Mouse (Mus musculus): ENCODE data around the gene Ccnj. TPM values are rescaled to one million over a fixed set of nuclear protein-coding genes. Genes with fewer than 3 reads are reported as not detected.

Ccnj gene
- 2.4 and 4.9 TPM in 2 replicates for polyA plus RNA-seq (2012; rRNA removed; ENCODE audit: low replicate concordance)

DNA sequence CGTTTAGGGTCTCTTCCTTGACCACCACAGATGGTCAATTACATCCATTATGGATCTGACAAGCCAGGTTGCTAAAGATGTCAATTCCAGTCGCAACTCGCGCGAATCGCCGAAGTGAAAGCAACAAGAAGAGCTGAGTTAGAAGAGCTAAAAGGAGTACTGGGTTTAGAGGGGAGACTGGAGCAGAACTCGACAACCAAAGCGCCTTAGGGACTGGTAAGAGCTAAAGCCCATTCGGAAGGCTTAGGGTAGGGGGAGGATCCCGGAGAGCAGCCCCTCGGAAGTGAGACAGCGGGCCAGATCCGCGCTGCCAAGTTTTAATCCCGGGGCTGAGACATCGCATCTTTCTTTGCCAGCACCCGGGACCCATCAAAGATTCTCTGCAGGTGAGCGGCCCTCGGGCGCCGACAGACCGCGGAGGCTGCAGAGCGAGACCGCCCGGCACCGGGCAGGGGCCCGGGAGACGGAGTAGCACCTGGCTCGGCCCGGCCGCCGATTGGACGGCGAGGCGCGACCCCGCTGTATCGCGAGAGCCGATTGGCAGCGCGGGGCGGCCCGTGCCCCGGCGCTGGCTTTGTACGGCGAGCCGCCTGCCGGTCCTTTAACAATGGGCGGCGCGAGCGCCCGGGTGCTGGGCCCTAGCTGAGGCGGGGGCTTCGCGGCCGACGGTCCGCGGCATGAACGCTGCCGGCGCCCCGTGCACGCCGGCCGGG, at the start of gene Ccnj:
Ccnj (plus strand) TSS at position 577 of the 713 bp plus-strand sequence.

DNA sequence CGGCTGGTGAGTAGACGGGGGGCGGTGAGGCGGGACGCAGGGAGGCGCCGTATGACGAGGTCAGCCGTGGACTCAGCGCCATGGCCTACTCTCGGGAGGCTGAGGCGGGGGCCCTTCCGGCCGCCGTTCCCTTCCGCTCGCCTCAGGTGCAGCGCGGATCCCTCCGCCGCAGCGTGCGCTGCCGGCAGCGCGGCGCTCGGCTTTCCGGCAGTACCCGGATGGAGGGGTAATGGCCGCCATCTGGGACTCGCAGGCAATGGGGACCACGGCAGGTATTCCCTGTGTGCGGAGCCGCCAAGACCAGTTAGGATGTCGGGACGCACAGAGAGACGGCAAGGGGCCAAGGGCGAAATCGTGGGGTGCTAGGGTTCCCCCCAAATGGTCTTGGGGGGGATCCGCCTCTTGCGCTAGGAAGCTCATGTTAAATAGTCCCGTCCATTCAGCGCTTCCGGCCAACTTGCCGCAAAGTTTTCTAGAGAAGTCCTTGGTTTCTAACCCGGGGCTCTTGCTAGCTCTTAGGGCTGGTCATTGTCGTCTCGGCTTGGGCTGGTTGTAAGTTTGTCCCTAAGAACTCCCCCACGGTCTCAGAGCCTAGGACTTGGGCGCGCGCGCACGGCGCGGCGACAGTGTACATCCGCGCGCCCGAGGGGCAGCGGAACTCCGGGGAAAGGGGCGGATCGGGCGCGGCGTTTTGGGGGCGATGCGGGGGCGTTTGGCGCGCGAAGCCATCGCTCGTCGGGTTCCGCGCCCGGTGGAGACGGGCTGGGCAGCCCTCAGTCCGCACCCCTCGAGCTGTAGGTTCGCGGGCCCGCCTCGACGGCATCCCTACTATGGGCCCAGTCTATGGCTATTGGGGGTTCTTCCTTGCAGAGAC, 63.7 kb downstream of the Ccnj start, which contains the start of gene Zfp518a:
Zfp518a (plus strand) TSS at position 187 of the 874 bp plus-strand sequence.

Other genes starting within 250 kb of the Ccnj start
- gene Aldh18a1, start 242.8 kb upstream of the Ccnj start, polyA plus RNA-seq (2012; rRNA removed; ENCODE audit: low replicate concordance), result 63.1 and 70.3 TPM in 2 replicates
- 2.5 and 5.5 TPM in 2 replicates for gene Tctn3, start 219.0 kb upstream of the Ccnj start, polyA plus RNA-seq (2012; rRNA removed; ENCODE audit: low replicate concordance)
- 3.1 and 3.2 TPM in 2 replicates for gene Entpd1, start 218.9 kb upstream of the Ccnj start, polyA plus RNA-seq (2012; rRNA removed; ENCODE audit: low replicate concordance)
- gene Cc2d2b, start 82.5 kb upstream of the Ccnj start, polyA plus RNA-seq (2012; rRNA removed; ENCODE audit: low replicate concordance), result not detected in 2 replicates
- gene Zfp518a, start 63.4 kb downstream of the Ccnj start, polyA plus RNA-seq (2012; rRNA removed; ENCODE audit: low replicate concordance), result 0.08 and 0.13 TPM in 2 replicates
- gene Blnk, start 163.3 kb downstream of the Ccnj start, polyA plus RNA-seq (2012; rRNA removed; ENCODE audit: low replicate concordance), result 9.4 and 14.0 TPM in 2 replicates
- not detected in 2 replicates for gene Dntt, start 198.0 kb downstream of the Ccnj start, polyA plus RNA-seq (2012; rRNA removed; ENCODE audit: low replicate concordance)
- not detected in 2 replicates for gene Opalin, start 245.8 kb downstream of the Ccnj start, polyA plus RNA-seq (2012; rRNA removed; ENCODE audit: low replicate concordance)

Data from duodenum, adult 2 months (tissue).